Mouse (Mus musculus) left cerebral cortex, adult 18-20 months (tissue): ENCODE data around the gene C5ar1. TPM values are rescaled to one million over a fixed set of nuclear protein-coding genes. Genes with fewer than 3 reads are reported as not detected.

Source experiments
- DNase-seq, 2 experiments: peaks; one replicate each; pipeline ENCODE4 v3.0.0; 2021 to 2022; ENCODE audit warnings: low spot score in 2 of 2, mixed read lengths in 1 of 2
- total RNA-seq, 2 experiments: library from RNA; stranded (reverse); gene quantifications; 2 replicates each; pipeline ENCODE4 v1.2.3; 2021

The C5ar1 gene
- total RNA-seq, 2 experiments from 2014 or later: 1.2 to 2.4 TPM

DNA sequence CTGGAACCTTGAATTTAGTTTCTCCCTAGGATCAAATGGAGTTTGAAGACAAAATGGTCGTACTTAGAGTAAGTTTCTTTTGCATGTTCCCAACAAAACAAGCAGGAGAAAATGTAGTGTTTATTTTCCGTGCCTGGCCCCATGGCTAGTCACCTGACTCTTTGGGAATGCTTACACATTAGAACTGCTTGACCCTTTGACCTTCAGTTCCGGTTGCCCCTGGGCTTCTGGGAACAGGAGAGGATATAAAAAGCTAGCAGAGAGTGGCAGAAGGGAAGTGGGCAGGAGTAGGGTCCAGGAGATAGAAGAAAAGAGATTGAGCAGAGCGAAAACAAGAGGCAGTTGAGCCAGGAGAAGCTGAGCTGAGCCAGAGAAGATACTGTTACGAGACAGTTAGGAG is 29.5 kb downstream of the C5ar1 start:
- no peak for DNase-seq

DNA sequence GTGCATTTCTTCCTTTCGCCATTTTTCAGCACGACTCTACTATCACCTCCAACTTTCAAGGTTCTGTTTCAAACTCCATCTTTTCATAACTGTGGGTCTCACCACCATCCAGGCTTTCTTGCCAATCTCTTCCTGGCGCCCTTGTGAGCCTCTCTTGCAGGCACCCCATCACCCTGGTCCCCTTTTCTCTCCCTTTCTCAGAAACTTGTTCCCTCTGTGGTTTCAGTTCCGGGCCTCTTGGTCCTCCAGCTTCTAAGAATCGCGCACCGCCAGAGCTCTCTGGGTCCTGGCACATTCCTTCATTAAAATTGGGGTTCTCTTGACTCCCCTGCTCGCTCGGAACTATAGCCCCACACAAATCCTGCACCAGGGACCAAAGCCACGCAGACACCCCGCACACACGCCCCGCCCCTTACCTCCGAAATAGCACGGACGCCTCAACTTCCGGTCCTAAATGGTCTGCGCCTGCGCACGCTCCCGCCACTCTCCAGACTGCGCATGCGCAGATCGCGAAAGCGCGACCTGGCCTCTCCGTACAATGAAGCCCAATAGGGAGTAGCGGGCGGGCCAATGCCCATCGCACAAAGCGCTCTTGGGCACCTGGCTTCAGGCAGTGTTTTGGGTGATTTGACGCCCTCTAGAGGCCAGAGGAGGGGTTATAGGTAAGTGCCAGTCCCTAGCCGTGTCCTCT is 37.6 kb downstream of the C5ar1 start, which contains the start of gene Dhx34:
Gene Dhx34 (minus strand): TSS at position 456 of the 691 bp plus-strand sequence.
- DNase-seq: peak; percentile 95 to 97

DNA sequence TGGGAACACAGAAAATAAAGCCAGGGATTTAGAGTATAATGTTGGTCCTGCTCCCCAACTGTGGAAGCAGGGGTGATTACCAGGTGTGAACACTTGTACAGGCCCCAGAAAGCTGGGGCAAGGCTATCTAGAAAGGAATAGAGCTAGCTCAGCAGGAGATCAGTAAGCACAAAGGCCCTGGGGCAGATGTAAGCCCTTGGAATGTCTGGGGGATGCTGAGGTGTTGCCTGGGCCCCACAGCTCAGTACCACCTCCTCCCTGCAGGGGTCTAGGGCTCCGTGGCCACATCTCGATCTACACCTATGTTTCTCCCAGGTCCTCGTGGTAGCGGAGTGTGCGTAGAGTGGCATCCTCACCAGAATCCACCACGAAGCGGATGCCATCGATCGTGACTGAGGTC is 45.4 kb downstream of the C5ar1 start:
- DNase-seq: no peak

DNA sequence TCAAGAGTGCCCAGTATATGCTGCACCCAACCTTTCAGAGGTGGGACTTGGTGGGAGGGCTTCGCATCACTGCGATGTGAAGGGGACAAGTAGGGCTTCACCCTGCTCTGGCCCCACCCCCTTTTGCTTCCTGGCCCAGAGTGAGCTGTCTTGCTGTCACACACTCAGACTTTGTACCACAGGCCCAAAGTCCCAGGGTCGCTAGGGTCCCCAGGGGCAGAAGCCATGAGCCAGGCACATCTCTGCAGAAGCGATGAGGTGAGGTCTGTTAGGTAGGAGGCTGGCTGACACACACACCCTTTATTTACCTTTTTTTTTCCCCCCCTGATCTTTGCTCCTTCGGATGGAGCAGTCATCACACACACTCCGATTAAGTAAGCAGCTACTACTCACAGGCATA is 46.1 kb downstream of the C5ar1 start:
- DNase-seq: no peak

DNA sequence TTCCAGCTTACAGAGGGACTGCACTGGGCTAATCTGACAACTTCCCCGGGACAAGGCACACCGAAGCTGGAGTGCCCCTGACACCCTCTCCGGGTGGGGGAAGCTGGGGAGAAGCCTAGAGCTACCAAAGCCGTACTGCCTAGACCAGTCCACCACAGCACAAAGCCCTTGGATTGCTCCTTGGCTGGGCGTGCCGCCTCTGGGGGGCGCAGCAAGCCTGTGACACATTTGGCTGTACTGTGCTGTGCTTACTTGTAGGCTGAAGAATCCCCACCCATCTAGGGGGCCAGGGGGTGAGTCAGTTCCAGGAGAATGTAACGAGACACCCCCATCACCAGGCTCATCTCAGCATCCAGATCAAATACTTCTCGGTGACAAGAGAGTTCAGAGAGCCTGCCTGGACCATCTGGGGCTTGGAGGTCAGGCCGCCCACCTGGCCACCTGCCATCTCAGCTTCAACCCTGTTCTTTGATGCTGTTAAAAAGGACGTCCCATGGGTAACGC is 48.4 kb downstream of the C5ar1 start:
- DNase-seq: no peak

DNA sequence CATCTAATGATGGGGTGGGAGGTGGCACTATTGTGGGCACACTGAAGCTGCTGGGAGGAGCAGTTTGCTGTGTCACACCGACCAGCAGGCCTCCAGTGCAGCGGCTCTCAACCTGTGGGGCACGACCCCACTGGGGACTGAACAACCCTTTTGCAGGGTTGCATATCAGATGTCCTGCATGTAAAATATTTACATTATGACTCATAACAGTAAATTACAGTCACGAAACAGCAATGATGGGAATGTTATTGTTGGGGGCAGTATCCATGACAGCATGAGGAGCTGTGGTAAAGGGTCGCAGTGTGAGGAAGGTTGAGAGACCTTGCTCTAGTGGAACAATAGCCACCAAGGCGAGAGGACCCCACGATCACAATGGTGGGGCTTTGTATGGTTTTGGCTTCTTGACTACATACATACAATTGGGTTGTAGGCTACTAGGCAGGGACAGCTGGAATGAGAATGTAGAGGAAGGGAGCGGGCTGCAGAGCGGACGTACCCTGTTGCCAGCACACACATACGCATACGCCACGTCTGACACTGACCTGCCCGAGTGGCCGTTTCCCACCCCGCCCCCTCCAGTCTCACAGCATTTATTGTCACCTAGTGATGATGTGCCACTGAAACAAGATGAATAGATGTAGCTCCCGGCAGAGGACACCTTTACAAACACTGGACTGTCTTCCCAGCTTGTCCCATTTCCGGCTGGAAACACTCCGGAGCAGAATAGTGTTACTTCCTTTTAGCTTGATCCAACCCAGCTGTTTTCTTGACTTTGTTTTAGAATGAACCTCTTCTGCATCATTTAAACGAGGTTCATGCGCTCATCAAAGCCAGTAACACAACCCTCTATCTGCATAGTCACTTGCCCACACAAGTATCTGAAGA is 50.3 kb downstream of the C5ar1 start:
- DNase-seq: no peak

DNA sequence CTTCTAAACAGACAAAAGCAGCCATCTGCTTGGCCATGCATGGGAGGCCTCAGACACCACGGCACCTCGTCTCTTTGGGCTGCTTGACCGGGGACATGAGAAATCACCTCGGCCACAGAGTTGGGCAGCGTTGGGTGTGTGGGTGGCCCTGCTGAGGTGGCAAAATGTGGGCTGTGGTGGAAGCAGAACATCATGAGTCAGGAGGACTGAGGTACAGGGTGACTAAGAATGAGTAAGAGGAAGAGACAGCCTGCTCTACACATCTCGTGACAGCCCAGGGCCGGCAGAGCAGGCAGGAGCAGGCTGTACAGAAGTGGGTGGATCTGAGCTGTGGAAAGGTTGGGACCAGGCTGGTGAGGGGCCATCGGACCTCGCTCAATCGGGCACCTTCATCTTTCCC is 51.8 kb downstream of the C5ar1 start:
- peak; percentile 63 to 72 for DNase-seq

DNA sequence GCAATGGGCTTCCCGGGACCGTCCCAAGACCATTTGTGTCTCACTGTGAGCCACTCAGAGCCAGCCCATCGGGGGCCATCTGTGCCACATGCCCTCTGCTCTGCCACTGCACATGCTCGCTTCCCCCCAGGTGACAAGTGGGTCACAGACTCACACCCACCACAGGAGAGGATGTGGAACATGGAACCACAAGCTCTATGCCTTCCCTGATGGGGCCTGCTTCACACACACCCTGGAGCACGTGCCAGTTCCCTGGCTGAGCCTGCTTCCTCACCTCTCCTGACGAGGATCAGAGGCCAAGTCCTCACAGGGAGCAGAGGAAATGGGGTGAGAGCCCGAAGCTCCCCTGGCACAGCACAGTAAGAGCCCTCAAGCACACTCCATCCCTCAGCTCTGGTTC is 52.3 kb downstream of the C5ar1 start:
- peak in 1 of 2 experiments; percentile 12 for DNase-seq

DNA sequence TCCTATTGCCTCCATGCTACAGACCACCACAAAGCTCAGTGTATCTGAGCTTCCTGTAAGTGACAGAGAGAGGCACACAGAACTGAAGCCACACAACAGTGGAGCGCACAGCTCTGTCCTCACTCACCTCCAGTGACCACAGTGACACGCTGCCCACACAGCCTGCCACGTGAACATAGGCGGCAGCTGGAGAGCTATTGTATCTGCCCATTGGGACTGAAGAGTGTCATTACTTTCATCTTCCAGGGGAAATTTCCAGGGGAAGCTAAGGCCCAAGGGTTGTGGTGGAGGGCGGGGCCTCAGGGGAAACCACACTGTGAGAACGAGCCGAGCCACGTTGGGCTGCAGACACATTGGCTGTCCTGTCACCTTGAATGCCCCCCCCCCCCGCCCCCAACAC is 54.5 kb downstream of the C5ar1 start:
- DNase-seq: no peak

DNA sequence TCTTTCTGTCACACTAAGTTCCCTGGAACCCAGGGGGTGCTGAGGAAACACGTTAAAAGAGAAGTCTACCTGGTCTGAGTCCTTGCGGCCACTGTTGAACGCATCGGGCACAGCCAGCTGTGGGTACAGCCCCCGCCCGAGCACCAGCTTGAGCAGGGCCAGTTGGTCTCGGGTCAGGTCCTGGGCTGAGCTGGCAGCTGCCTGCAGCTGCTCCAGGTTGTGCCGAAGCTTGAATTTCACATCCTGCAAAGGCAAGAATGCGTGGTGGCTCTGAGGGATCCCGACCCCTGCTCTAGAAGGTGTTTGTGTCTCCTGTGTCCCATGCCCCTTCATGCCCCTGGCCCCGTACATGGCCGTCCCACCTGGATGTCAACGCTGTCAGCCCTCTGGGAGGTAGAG is 55.8 kb downstream of the C5ar1 start:
- no peak for DNase-seq

DNA sequence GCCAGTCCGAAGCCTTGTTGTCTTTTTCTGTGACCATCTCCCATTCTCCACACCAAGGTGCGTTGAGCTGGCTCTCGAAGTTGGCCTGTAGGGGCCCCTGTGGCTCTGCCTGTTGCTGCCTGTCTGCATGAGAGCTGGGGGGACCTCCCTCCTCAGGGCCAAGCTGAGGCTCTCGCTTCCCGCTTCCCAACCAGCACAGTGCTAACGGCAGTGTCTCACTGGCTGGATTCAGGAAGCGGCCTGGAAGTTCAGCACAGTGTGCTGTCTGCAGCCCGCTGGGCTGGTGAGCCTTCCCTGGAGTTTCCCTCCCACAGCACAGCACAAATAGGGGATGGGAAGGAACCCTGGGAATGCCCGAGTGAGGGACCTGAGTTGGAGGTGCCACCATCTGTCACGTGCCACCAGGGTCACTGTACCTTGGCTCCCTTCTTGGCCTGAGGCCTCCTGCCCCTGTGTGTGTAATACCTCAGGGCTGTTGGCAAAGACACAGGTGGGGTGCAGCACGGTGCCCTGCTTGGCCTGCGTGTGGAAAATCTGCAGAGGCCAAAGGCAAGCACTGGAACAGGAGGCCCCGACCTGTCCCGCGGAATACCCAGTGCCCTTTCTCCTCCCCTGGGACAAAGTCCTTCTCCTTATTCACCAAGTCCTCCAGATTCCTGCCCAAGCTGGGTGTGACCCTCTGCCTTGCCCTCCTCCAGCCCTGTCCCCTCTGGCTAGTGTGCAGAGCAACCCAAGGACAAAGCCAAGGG is 56.4 kb downstream of the C5ar1 start:
- DNase-seq: no peak

DNA sequence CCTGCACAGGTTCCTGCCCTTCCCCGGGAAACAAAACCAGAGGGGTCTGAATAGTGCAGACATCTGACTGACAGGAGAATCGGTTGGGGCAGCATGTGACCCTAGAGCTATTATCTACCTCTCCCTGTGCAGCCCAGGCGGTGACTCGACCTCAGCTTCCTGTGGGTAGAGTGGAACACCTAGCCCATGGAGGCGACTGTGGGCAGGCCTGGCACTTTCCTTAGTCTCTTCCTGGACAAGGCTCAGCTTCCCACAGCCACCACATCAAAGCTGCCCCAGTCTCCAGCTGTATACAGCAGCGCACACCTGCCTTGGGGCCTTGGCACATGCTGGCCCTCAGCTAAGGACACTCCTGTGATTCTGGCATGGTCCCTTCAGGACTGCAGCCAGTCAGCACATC is 58.2 kb downstream of the C5ar1 start:
- DNase-seq: no peak

DNA sequence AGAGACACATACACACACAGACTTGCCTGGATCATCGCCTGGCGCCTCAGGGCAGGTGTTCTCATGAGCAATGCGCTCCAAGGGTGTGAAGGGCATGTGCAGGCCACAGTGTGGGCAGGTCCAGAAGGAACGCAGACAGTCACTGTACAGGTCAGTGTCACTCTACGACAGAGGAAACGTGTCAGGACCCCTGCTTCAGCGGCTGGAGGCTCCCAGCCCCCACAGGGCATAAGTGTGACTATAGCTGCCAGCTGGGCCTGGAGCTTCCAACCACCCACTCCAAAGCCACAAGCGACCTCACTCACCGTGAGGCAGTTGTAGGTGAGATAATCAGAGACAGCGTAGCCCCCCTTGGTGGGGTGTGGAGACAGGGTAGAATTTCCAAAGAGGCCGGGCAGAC is 60.8 kb downstream of the C5ar1 start:
- DNase-seq: no peak

DNA sequence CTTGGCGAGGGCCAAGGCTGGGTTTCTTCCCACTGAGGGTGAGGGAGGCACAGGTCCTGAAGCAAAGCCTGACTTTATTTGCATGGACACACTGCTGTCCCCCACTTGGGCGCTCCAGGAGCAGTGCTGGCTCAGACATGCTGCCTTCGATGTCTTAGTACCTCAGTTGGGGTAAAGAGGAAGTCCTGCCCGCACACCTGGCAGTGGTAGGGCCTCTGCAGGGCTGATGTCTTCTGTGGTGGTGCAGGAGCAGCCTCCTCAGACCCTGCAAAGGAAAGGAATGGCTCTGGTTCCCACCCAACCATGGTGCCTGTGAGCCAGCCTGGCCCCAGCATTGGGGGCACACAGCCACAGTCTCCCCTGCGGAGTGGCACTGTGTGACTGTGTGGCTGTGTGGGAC is 62.2 kb downstream of the C5ar1 start:
- no peak for DNase-seq

Other genes starting within 250 kb of the C5ar1 start
- gene Bicra, start 211.6 kb downstream of the C5ar1 start, total RNA-seq: 10 to 100 TPM; 11.8 to 13.9 TPM
- gene Zfp541, start 197.7 kb downstream of the C5ar1 start, total RNA-seq: under 1 TPM; 0.66 to 0.70 TPM
- gene Napa, start 161.1 kb downstream of the C5ar1 start, total RNA-seq: 100 to 1,000 TPM; 277 to 292 TPM
- 10 to 100 TPM; 34.9 to 35.1 TPM for gene Kptn, start 139.6 kb downstream of the C5ar1 start, total RNA-seq
- gene Slc8a2, start 129.7 kb downstream of the C5ar1 start, total RNA-seq: 100 to 1,000 TPM; 214 to 216 TPM
- gene Meis3, start 84.5 kb downstream of the C5ar1 start, total RNA-seq: 10 to 100 TPM; 39.8 to 41.7 TPM
- gene Dhx34, start 37.5 kb downstream of the C5ar1 start, total RNA-seq: 10 to 100 TPM; 11.3 to 13.4 TPM
- under 1 TPM; 0.58 to 0.73 TPM for gene C5ar2, start 15.4 kb downstream of the C5ar1 start, total RNA-seq
- 10 to 100 TPM; 38.0 to 39.7 TPM for gene Inafm1, start 14.1 kb upstream of the C5ar1 start, total RNA-seq
- 100 to 1,000 TPM in 1 of 2 experiments, 10 to 100 TPM in 1; 81.0 to 102 TPM for gene Ccdc9, start 27.3 kb upstream of the C5ar1 start, total RNA-seq
- 10 to 100 TPM in 1 of 2 experiments, 1 to 10 TPM in 1; 7.5 to 11.8 TPM for gene Bbc3, start 48.9 kb upstream of the C5ar1 start, total RNA-seq
- gene Sae1, start 128.3 kb upstream of the C5ar1 start, total RNA-seq: 100 to 1,000 TPM; 114 to 119 TPM
- gene Zc3h4, start 141.4 kb upstream of the C5ar1 start, total RNA-seq: 10 to 100 TPM; 52.7 to 60.7 TPM
- gene Tmem160, start 193.2 kb upstream of the C5ar1 start, total RNA-seq: 10 to 100 TPM; 75.9 to 81.5 TPM
- 10 to 100 TPM; 10.0 to 11.9 TPM for gene Npas1, start 218.2 kb upstream of the C5ar1 start, total RNA-seq